Mouse (Mus musculus): ENCODE measurements around the gene Prss36. TPM values are rescaled to one million over a fixed set of nuclear protein-coding genes. Genes with fewer than 3 reads are reported as not detected.

The Prss36 gene
- total RNA-seq, 2 experiments from 2014 or later: 4.0 to 4.8 TPM

GRCm38 (mm10) chr7:127934075-127934474 is 12.4 kb downstream of the Prss36 start:
- no peak for DNase-seq

DNA sequence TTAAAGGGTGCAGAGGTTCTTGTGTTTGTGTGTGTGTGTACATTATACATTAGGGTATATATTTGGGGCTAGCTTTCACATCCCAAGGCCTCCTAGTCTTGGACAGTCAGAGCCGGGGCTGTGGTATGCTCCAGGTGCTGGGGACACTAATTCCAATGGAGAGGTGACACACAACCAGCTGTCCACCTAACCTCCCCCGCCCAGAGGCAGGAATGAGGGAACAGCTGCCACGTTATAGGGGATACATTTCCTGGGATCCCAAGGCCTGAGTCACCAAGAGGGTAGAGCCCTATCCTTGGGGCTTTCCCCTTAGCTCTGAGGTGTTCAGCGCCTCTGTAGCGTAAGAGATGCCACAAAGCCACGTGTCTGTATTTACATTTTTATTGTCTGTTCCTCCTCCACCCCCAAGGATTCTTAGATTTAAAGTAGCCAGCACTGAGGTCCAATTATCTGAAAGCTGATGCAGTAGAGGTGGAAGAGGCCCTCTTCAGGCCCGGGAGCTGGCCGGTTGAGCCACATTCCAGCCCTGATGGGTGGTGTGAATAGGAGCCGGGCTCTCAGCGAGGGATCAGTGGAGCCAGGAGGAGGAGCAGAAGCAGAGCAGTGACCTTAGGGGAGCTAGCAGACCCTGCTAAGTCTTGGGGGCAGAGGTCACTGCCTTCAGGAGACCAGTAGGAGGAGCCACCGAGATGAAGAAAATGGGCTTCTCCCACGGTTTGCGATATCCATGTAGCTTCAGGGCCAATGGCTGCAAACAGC is 14.1 kb downstream of the Prss36 start:
- no peak for DNase-seq

GRCm38 (mm10) chr7:127931351-127932135 is 15.0 kb downstream of the Prss36 start:
- DNase-seq: peak; percentile 45

- no peak for DNase-seq
Measured at GRCm38 (mm10) chr7:127930636-127931035, 15.9 kb downstream of the Prss36 start.

DNA sequence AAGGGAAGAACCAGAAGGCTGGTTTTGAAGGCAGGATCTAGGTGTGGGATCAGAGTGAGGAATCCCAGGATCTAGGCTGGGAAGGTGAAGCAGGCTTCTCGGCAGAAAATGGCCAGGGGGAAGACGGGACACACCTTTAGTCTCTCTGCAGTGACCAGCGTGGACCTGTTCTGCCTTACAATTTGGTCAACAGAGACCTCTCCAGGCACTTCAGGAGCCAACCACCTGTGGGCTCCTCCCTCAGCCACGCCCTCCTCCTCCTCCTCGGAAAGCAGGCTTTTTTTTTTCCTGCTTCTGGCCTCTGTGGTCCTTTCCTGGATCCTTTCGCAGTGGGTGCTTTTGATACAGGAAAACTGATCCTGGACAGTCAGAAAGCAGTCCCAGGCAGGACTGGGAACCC is 16.6 kb downstream of the Prss36 start, which contains the start of gene Prss8:
Prss8 (minus strand) TSS at position 182 of the 400 bp plus-strand sequence.
- no peak for DNase-seq

- no peak for DNase-seq
Measured at GRCm38 (mm10) chr7:127928596-127928995, 17.9 kb downstream of the Prss36 start.

- no peak for DNase-seq
Measured at GRCm38 (mm10) chr7:127927726-127928125, 18.8 kb downstream of the Prss36 start.

DNA sequence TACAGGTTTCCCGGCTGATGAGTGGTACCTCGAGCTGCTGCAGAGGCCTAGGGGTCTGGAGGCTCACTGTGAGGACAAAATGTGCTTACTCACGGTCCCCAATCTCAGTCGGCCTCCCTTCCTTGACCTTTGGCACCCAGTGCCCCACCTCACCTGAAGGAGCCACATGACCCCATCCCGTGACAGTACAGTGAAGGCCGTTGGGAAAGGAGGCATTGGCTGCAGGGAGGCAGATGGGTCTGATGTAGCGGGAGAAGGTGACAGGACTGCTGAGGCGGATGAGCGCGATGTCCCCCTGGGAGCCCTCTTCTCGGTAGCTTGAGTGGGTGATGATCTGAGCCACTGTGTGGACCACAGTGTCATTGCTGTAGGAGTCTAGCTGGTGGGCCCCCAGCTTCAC is 19.7 kb downstream of the Prss36 start:
- no peak for DNase-seq

GRCm38 (mm10) chr7:127926066-127926465 is 20.5 kb downstream of the Prss36 start:
- DNase-seq: no peak

DNA sequence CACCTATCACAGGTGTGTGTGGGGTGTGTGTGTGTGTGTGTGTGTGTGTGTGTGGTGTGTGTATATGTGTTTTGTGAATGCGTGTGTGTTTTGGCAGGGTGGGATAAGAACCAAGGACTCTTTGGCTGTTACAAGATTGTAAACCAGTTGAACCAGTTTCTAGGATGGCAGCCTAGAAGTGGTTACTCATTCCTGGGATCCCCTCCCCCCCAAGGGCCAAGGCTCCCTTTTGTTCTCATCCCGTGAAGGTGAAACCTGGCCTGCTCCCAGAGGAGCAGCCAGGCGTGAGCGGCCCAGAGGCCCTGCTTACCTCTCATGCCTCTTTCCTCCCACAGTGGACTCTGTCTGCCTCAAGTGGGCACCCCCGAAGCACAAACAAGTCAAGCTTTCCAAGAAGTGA is 21.3 kb downstream of the Prss36 start:
- DNase-seq: no peak

DNA sequence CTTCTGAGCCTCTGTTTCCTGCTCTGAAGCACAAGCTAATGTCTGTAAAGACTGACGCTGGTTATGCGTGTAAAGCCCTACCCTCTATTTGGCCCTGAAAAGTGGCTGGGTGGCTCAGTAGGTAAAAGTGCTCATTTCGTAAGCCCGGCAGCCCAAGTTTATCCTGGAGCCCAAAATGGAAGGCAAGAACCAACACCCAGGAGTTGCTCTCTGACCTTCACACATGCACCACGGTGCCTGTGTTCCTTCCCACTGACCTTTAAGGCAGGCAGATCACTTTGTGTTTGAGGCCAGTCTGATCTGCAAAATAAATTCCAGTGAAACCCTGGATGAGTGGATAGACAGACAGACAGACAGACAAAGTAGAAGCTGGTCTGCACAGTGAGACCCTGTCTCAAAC is 22.8 kb downstream of the Prss36 start:
- no peak for DNase-seq

GRCm38 (mm10) chr7:127922451-127923275 is 23.9 kb downstream of the Prss36 start:
- no peak for DNase-seq

DNA sequence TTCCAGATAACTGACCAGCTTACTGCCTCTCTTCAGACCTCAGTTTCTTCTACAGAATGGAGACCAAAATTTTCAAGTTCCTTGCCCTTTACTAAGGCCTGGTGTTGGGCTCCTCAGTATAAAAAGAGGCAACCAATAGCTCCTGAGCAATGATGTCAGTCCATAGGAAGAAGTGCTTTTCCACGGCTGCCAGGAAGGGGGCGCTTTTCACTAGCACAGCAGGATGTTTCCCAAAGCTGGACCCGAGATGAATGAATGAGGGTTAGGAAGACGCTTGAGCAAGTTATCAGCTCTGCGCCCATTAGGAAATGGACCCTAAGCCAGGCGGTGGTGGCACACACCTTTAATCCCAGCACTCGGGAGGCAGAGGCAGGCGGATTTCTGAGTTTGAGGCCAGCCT is 25.0 kb downstream of the Prss36 start:
- DNase-seq: no peak

- DNase-seq: no peak
Measured at GRCm38 (mm10) chr7:127919290-127919689, 27.2 kb downstream of the Prss36 start.

- DNase-seq: peak; percentile 51
Measured at GRCm38 (mm10) chr7:127918203-127918602, 28.3 kb downstream of the Prss36 start.

DNA sequence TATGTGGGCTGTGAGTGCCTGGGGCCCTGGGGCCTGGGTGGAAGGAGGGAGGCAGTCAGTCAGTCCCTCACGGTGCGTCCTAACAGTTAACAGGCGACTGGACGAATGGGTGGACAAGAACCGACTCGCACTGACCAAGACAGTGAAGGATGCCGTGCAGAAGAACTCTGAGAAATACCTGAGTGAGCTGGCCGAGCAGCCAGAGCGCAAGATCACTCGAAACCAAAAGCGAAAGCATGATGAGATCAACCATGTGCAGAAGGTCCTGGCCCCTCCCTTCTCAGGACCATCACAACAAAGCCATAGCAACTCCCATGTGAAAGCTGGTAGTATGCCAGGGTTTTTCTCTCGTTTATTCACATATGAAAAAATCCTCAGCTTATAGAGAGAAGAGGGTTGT is 31.2 kb downstream of the Prss36 start:
- DNase-seq: no peak

DNA sequence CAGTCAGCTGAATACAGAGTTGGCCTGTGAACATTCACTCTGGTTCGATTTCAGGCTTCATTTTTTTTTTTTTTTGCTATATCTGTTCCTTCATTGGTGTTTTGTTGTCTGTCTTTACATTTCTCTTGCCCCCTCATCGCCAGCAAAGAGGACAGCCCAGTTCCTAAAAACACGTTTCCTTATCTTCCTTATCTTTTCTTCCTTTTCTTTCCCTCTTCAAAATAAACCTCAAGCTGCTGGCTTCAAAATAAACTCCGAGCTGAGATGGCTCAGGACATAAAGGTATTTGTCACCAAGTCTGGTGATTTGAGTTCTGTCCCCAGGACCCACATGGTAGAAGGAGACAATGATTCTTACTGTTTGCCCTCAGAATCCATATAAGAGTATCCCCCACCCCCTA is 33.6 kb downstream of the Prss36 start:
- DNase-seq: no peak

DNA sequence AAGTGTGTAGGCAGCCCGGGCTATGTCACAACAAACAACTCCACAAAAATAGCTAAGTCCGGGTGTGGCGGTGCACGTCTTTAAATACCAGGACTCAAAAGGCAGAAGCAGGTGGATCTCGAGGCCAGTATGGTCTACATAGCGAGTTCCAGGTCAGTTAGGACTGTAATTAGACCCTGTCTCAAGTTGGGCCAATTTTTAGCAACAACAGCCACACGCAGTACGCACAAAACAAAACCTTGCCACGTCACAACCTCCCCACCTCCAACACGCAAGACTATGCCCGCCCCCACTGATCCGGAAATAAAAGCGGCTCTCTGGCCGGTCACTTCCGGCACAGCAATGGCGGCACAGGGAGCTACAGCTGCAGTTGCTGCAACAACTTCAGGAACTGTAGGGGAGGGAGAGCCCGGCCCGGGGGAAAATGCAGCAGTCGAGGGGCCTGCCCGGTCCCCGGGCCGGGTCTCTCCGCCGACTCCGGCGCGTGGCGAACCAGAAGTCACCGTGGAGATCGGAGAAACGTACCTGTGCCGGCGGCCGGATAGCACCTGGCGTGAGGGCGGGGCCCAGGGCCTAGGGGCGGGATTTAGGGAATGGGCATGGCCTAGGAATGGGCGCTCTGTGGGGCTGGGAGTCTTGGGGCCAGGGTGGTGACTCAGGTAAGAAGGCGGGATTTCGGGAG is 34.2 kb downstream of the Prss36 start, which contains the start of gene Kat8:
Kat8 (plus strand) TSS at position 327 of the 682 bp plus-strand sequence.
- DNase-seq: peak; percentile 88

DNA sequence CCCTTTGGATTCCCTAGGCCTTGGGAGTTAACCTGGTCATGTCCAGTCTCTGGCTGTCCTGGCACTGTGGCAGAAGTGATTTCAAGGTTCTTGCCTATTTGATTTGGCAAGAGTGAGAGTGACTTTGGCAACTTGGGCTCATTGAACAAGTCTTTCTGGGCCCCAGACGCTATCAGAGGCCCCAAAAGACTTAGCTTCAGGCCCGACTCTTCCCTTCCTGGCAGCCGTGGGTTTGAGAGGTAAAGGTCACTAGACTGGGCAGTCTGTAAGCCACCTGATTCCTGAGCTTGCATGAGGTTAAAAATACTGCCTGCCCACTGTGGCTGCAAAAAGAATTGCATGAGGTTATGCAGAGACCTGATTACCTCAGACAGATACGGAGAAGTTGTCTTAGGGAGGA is 37.9 kb downstream of the Prss36 start:
- no peak for DNase-seq

DNA sequence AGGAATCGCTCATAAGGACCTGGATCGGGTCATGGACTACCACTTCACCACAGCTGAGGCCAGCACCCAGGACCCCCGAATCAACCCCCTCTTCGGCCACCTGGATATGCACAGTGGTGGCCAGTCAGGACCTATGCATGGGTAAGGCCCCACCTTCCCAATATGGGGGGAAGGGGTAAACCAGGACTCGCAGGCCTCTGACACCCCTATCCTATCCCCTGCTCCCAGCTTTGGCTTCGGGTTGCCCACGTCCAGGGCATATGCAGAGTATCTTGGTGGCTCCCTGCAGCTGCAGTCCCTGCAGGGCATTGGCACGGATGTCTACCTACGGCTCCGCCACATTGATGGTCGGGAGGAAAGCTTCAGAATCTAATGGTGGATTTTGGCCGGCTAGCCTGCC is 38.6 kb downstream of the Prss36 start:
- no peak for DNase-seq

GRCm38 (mm10) chr7:127903971-127904796 is 42.3 kb downstream of the Prss36 start, which contains the start of gene Bckdk:
Bckdk (plus strand) TSS chr7:127904082.
- peak; percentile 83 for DNase-seq
